Mouse (Mus musculus): Measurements from ENCODE around the gene Ano4. TPM values are rescaled to one million over a fixed set of nuclear protein-coding genes. Genes with fewer than 3 reads are reported as not detected.

Gene Ano4
- polyA plus RNA-seq (2014; fragmentation: Nextera tagmentation; extraction: Ambion mirVana): 5.3 and 5.4 TPM in 2 replicates

- Histone ChIP-seq H3K4me1 (ENCODE audit: control insufficient read depth in 2 of 2, insufficient read depth in 2 of 2, low read length in 2 of 2) (peaks cover 8 to 28% of the 10 kb centered on the region in 2 experiments), H3K9me3 (ENCODE audit: control insufficient read depth, low read length) (no peaks in the 10 kb centered on the region), H3K9ac (ENCODE audit: low read length) (peak within 1 kb of the TSS; percentile 81), H3K4me3 (ENCODE audit: control insufficient read depth in 1 of 2, insufficient read depth in 1 of 2, low read depth in 1 of 2, low read length in 2 of 2) (peak within 1 kb of the TSS; percentile 46 to 78), H3K27ac (replicated peaks in 1 of 2; ENCODE audit: control insufficient read depth in 1 of 2, insufficient read depth in 1 of 2, low read depth in 2 of 2, low read length in 2 of 2) (peak within 1 kb of the TSS; percentile 78), H3K4me2 (ENCODE audit: low read length) (peak within 1 kb of the TSS; percentile 94), H3K36me3 (ENCODE audit: control insufficient read depth, insufficient read depth, low read length) (no peaks in the 10 kb centered on the region), H3K27me3 (ENCODE audit: control insufficient read depth, insufficient read depth, low read length) (no peaks in the 10 kb centered on the region)
- under 1% methylated on average over 69 of the region's 70 CpGs for WGBS
- ATAC-seq (ENCODE audit: insufficient number of reproducible peaks, insufficient read depth, low FRiP score, low read depth): peak; percentile 77
Measured at GRCm38 (mm10) chr10:89344491-89345195, at the start of gene Ano4. Gene Ano4 (minus strand): TSS chr10:89344762.

- H3K4me3 ChIP-seq (ENCODE audit: control insufficient read depth in 1 of 2, insufficient read depth in 1 of 2, low read depth in 1 of 2, low read length in 2 of 2): no peak overlapping the region
- no peak overlapping the region for H3K27ac ChIP-seq (replicated peaks in 1 of 2; ENCODE audit: control insufficient read depth in 1 of 2, insufficient read depth in 1 of 2, low read depth in 2 of 2, low read length in 2 of 2)
- H3K27me3 ChIP-seq (ENCODE audit: control insufficient read depth, insufficient read depth, low read length): no peaks in the 10 kb centered on the region
- H3K9ac ChIP-seq (ENCODE audit: low read length): no peak overlapping the region
- no peaks in the 10 kb centered on the region for H3K36me3 ChIP-seq (ENCODE audit: control insufficient read depth, insufficient read depth, low read length)
- no peak overlapping the region for H3K4me2 ChIP-seq (ENCODE audit: low read length)
- peaks cover 2 to 3% of the 10 kb centered on the region in 2 experiments; a peak in 2 of 4 replicates for H3K4me1 ChIP-seq (ENCODE audit: control insufficient read depth in 2 of 2, insufficient read depth in 2 of 2, low read length in 2 of 2)
- no peak for ATAC-seq (ENCODE audit: insufficient number of reproducible peaks, insufficient read depth, low FRiP score, low read depth)
- no peaks in the 10 kb centered on the region for H3K9me3 ChIP-seq (ENCODE audit: control insufficient read depth, low read length)
- 50% methylated on average over 4 of the region's 4 CpGs for WGBS
Measured at GRCm38 (mm10) chr10:89392687-89393086, 48.1 kb upstream of the Ano4 start.

GRCm38 (mm10) chr10:89391571-89392163 is 47.1 kb upstream of the Ano4 start:
- ATAC-seq (ENCODE audit: insufficient number of reproducible peaks, insufficient read depth, low FRiP score, low read depth): no peak
- no peak overlapping the region for H3K4me2 ChIP-seq (ENCODE audit: low read length)
- peaks cover 2 to 3% of the 10 kb centered on the region in 2 experiments; a peak in 2 of 4 replicates for H3K4me1 ChIP-seq (ENCODE audit: control insufficient read depth in 2 of 2, insufficient read depth in 2 of 2, low read length in 2 of 2)
- no peak overlapping the region for H3K9ac ChIP-seq (ENCODE audit: low read length)
- no peaks in the 10 kb centered on the region for H3K36me3 ChIP-seq (ENCODE audit: control insufficient read depth, insufficient read depth, low read length)
- H3K9me3 ChIP-seq (ENCODE audit: control insufficient read depth, low read length): no peaks in the 10 kb centered on the region
- H3K4me3 ChIP-seq (ENCODE audit: control insufficient read depth in 1 of 2, insufficient read depth in 1 of 2, low read depth in 1 of 2, low read length in 2 of 2): no peak overlapping the region
- H3K27me3 ChIP-seq (ENCODE audit: control insufficient read depth, insufficient read depth, low read length): no peaks in the 10 kb centered on the region
- no peak overlapping the region for H3K27ac ChIP-seq (replicated peaks in 1 of 2; ENCODE audit: control insufficient read depth in 1 of 2, insufficient read depth in 1 of 2, low read depth in 2 of 2, low read length in 2 of 2)
- 93% methylated on average over 4 of the region's 4 CpGs for WGBS

GRCm38 (mm10) chr10:89386461-89386860 is 41.9 kb upstream of the Ano4 start:
- no peaks in the 10 kb centered on the region for H3K9me3 ChIP-seq (ENCODE audit: control insufficient read depth, low read length)
- H3K27ac ChIP-seq (replicated peaks in 1 of 2; ENCODE audit: control insufficient read depth in 1 of 2, insufficient read depth in 1 of 2, low read depth in 2 of 2, low read length in 2 of 2): no peak overlapping the region
- no peaks in the 10 kb centered on the region for H3K27me3 ChIP-seq (ENCODE audit: control insufficient read depth, insufficient read depth, low read length)
- 74% methylated on average over 3 of the region's 3 CpGs for WGBS
- ATAC-seq (ENCODE audit: insufficient number of reproducible peaks, insufficient read depth, low FRiP score, low read depth): no peak
- H3K36me3 ChIP-seq (ENCODE audit: control insufficient read depth, insufficient read depth, low read length): no peaks in the 10 kb centered on the region
- H3K9ac ChIP-seq (ENCODE audit: low read length): no peak overlapping the region
- H3K4me2 ChIP-seq (ENCODE audit: low read length): no peak overlapping the region
- H3K4me3 ChIP-seq (ENCODE audit: control insufficient read depth in 1 of 2, insufficient read depth in 1 of 2, low read depth in 1 of 2, low read length in 2 of 2): no peak overlapping the region
- H3K4me1 ChIP-seq (ENCODE audit: control insufficient read depth in 2 of 2, insufficient read depth in 2 of 2, low read length in 2 of 2): no peaks in the 10 kb centered on the region

GRCm38 (mm10) chr10:89383462-89383861 is 38.9 kb upstream of the Ano4 start:
- H3K4me3 ChIP-seq (ENCODE audit: control insufficient read depth in 1 of 2, insufficient read depth in 1 of 2, low read depth in 1 of 2, low read length in 2 of 2): no peak overlapping the region
- ATAC-seq (ENCODE audit: insufficient number of reproducible peaks, insufficient read depth, low FRiP score, low read depth): 0 out of 2 replicates have a peak, but pooled peaks have one; percentile 50
- H3K27me3 ChIP-seq (ENCODE audit: control insufficient read depth, insufficient read depth, low read length): no peaks in the 10 kb centered on the region
- H3K4me1 ChIP-seq (ENCODE audit: control insufficient read depth in 2 of 2, insufficient read depth in 2 of 2, low read length in 2 of 2): no peaks in the 10 kb centered on the region
- H3K9ac ChIP-seq (ENCODE audit: low read length): no peak overlapping the region
- no peaks in the 10 kb centered on the region for H3K9me3 ChIP-seq (ENCODE audit: control insufficient read depth, low read length)
- 4% methylated on average over 5 of the region's 5 CpGs for WGBS
- no peak overlapping the region for H3K4me2 ChIP-seq (ENCODE audit: low read length)
- no peaks in the 10 kb centered on the region for H3K36me3 ChIP-seq (ENCODE audit: control insufficient read depth, insufficient read depth, low read length)
- H3K27ac ChIP-seq (replicated peaks in 1 of 2; ENCODE audit: control insufficient read depth in 1 of 2, insufficient read depth in 1 of 2, low read depth in 2 of 2, low read length in 2 of 2): no peak overlapping the region

GRCm38 (mm10) chr10:89377750-89378149 is 33.2 kb upstream of the Ano4 start:
- Histone ChIP-seq H3K9me3 (ENCODE audit: control insufficient read depth, low read length) (0 out of 2 replicates have a peak, but pooled peaks cover 3% of the 10 kb centered on the region), H3K4me3 (ENCODE audit: control insufficient read depth in 1 of 2, insufficient read depth in 1 of 2, low read depth in 1 of 2, low read length in 2 of 2) (no peak overlapping the region), H3K4me1 (ENCODE audit: control insufficient read depth in 2 of 2, insufficient read depth in 2 of 2, low read length in 2 of 2) (no peaks in the 10 kb centered on the region), H3K4me2 (ENCODE audit: low read length) (no peak overlapping the region), H3K36me3 (ENCODE audit: control insufficient read depth, insufficient read depth, low read length) (no peaks in the 10 kb centered on the region), H3K27ac (replicated peaks in 1 of 2; ENCODE audit: control insufficient read depth in 1 of 2, insufficient read depth in 1 of 2, low read depth in 2 of 2, low read length in 2 of 2) (no peak overlapping the region), H3K9ac (ENCODE audit: low read length) (no peak overlapping the region), H3K27me3 (ENCODE audit: control insufficient read depth, insufficient read depth, low read length) (no peaks in the 10 kb centered on the region)
- WGBS: 72% methylated on average over 4 of the region's 4 CpGs
- no peak for ATAC-seq (ENCODE audit: insufficient number of reproducible peaks, insufficient read depth, low FRiP score, low read depth)

- Histone ChIP-seq H3K27me3 (ENCODE audit: control insufficient read depth, insufficient read depth, low read length) (no peaks in the 10 kb centered on the region), H3K4me3 (ENCODE audit: control insufficient read depth in 1 of 2, insufficient read depth in 1 of 2, low read depth in 1 of 2, low read length in 2 of 2) (no peak overlapping the region), H3K9ac (ENCODE audit: low read length) (no peak overlapping the region), H3K36me3 (ENCODE audit: control insufficient read depth, insufficient read depth, low read length) (no peaks in the 10 kb centered on the region), H3K9me3 (ENCODE audit: control insufficient read depth, low read length) (no peaks in the 10 kb centered on the region), H3K4me1 (ENCODE audit: control insufficient read depth in 2 of 2, insufficient read depth in 2 of 2, low read length in 2 of 2) (0 out of 4 replicates have a peak, but pooled peaks cover 0 to 3% of the 10 kb centered on the region in 2 experiments), H3K27ac (replicated peaks in 1 of 2; ENCODE audit: control insufficient read depth in 1 of 2, insufficient read depth in 1 of 2, low read depth in 2 of 2, low read length in 2 of 2) (no peak overlapping the region), H3K4me2 (ENCODE audit: low read length) (no peak overlapping the region)
- WGBS: 36% methylated on average over 1 of the region's 1 CpGs
- ATAC-seq (ENCODE audit: insufficient number of reproducible peaks, insufficient read depth, low FRiP score, low read depth): no peak
Measured at GRCm38 (mm10) chr10:89370051-89370450, 25.5 kb upstream of the Ano4 start.

Data from heart, embryonic 14.5 days (tissue).